Mouse (Mus musculus): Measurements from ENCODE around the gene Vmn2r4. TPM values are rescaled to one million over a fixed set of nuclear protein-coding genes. Genes with fewer than 3 reads are reported as not detected.

The Vmn2r4 gene
- not detected for polyA plus RNA-seq (2014; fragmentation: Illumina TruSeq; extraction: RNeasy Lipid Tissue Mini Kit (QIAGEN cat#74804); ENCODE audit: insufficient read depth, low read depth, low replicate concordance)

GRCm38 (mm10) chr3:64415268-64415667, at the start of gene Vmn2r4:
TSS of gene Vmn2r4 (minus strand) at chr3:64415368.

Other genes with a start within 250 kb of the Vmn2r4 start
- not detected for gene Vmn2r3, start 125.7 kb downstream of the Vmn2r4 start, polyA plus RNA-seq (2014; fragmentation: Illumina TruSeq; extraction: RNeasy Lipid Tissue Mini Kit (QIAGEN cat#74804); ENCODE audit: insufficient read depth, low read depth, low replicate concordance)
- not detected for gene Vmn2r5, start 94.5 kb upstream of the Vmn2r4 start, polyA plus RNA-seq (2014; fragmentation: Illumina TruSeq; extraction: RNeasy Lipid Tissue Mini Kit (QIAGEN cat#74804); ENCODE audit: insufficient read depth, low read depth, low replicate concordance)
- gene Vmn2r6, start 150.5 kb upstream of the Vmn2r4 start, polyA plus RNA-seq (2014; fragmentation: Illumina TruSeq; extraction: RNeasy Lipid Tissue Mini Kit (QIAGEN cat#74804); ENCODE audit: insufficient read depth, low read depth, low replicate concordance) = not detected

Data from lung, adult 10 weeks (tissue).